Mouse (Mus musculus) left cerebral cortex, adult 18-20 months (tissue): ENCODE results near the gene Far2. TPM values are rescaled to one million over a fixed set of nuclear protein-coding genes. Genes with fewer than 3 reads are reported as not detected.
A peak's percentile ranks its signal among the peaks of the same experiment; 100 is the strongest.
"Not testable (repeated sequence)": the region's sequence is repeated elsewhere in the genome, so short reads cannot be mapped to it uniquely, and the experiment has no call there.

Source experiments
- DNase-seq, 2 experiments: peaks; one replicate each; pipeline ENCODE4 v3.0.0; 2021 to 2022; ENCODE audit warnings: low spot score in 2 of 2, mixed read lengths in 1 of 2
- total RNA-seq, 2 experiments: library from RNA; stranded (reverse); gene quantifications; 2 replicates each; pipeline ENCODE4 v1.2.3; 2021

The Far2 gene
- total RNA-seq, 2 experiments from 2014 or later, result 19.4 to 20.1 TPM

DNA sequence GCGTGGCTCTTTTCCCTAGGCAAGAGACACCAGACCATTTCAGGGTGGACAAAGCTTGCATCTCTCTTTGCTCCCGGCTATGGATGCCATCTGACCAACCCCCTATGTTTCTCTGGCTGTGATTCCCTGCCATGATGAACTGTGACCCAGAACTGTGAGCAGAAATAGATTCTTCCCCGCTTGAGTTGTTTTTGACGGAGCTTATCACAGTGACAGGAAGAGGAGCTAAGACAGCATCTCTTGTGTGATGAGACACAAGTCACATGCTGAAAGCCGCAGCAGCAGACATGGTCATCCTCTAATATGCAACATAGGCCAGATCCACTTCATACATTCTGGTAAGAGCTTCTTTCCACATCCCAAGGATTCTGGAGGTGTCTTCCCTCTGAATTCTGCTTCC is 69.3 kb downstream of the Far2 start:
- no peak for DNase-seq

DNA sequence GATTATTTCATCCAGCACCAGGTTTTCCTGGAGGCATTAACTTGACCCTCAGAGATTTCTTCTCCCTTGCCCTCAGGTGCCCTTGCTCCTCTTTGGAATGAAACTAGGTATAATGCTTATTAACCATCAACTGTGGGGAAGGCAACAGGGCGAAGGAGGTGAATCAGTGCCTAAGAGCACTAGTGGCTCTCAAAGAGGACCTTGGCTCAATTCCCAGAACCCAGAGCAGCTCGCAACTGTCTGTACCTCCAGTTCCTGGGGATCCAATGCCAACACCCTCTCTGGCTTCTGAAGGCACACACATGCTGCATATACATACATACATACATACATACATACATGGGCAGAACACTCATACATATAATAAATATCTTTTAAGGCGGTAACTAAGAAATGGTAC is 69.8 kb downstream of the Far2 start:
- DNase-seq, result no peak

DNA sequence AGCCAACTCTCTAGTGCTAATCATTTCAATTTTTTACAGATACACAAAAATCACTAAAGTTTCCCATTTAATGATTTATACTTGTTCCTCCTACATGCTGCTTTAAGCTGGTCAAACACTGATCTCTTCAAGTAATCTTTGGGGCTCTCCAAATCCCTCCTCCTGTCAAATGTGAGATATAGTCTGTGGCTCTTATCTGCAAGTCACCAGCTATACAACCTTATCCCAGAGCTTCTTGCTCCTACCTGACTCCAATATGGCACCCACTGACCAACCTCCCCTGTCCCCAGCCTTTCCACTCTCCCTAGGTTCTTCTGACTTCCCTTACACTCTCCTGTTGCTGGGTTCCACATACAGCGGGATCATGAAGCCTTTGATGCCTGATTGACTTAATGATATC is 70.6 kb downstream of the Far2 start:
- no peak for DNase-seq

DNA sequence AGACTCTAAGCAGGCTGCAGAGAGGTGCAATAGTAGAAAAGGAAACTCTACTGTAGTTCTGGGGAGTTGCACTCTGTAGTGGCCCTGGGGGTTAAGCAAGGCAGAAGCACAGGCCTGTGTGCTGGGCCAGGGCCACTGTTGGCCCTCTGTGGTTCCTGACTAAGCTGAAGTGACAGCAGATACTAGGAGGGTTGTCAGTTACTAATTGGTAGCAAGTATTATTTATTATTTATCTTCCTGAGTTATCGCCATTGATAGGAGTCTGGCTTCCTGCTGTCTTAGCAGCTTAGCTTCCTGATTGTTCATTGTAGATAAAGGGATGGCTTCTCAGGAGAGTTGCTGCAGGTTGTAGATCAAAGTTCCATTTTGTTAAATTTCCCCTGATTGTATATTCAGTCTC is 73.6 kb downstream of the Far2 start:
- DNase-seq, result no peak

DNA sequence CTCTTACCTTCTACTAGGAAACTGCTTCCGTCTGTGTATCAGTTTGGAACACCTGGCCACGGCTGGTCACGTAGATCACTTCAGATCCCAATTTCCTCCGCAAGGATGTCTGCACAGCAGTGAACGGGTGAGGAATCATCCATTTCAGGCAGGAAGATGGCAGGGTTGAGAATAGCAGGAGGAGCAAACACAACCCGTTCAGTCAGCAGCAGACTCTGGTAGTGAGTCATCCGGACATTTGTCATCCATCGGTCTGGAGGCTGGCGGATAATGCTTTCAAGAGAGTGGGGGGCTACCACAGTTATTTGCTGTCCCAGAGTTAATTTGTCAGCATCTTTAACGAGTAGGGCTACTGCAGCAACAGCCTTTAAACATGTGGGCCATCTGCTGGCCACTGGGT is 79.8 kb downstream of the Far2 start:
- peak; percentile 16 to 28 for DNase-seq

- DNase-seq, result no peak
These were observed 85.3 kb downstream of the Far2 start for GRCm38 (mm10) chr6:148132314-148132713.

- DNase-seq, result no peak
These were observed 86.5 kb downstream of the Far2 start for GRCm38 (mm10) chr6:148133536-148133935.

DNA sequence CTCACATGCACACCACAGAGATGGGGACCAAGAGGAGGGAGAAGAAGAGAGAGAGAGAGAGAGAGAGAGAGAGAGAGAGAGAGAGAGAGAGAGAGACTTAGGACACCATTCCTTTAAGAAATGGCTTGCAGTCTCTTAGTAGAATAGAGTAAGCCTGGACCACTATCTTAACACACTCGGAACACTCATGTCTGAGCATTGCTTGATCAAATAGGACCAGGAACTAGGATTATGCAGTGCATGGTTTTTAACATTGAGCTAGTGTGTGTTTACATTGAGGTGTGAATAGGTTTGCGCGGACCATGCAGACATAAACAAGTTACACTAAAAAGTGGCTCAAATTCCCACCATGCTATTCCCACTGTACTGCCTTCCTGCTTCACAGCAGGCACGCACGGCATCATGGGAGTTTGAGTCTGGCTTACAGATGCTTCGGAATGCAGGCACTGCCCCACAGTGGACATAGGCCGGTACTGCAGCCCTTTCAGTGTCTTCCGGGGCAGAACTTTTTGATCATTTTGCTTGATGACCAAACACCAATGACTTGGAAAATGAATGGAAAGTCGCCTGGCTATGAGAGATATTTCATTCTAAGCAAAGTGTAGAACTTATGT is 88.8 kb downstream of the Far2 start:
- DNase-seq, result peak; percentile 88 to 92

DNA sequence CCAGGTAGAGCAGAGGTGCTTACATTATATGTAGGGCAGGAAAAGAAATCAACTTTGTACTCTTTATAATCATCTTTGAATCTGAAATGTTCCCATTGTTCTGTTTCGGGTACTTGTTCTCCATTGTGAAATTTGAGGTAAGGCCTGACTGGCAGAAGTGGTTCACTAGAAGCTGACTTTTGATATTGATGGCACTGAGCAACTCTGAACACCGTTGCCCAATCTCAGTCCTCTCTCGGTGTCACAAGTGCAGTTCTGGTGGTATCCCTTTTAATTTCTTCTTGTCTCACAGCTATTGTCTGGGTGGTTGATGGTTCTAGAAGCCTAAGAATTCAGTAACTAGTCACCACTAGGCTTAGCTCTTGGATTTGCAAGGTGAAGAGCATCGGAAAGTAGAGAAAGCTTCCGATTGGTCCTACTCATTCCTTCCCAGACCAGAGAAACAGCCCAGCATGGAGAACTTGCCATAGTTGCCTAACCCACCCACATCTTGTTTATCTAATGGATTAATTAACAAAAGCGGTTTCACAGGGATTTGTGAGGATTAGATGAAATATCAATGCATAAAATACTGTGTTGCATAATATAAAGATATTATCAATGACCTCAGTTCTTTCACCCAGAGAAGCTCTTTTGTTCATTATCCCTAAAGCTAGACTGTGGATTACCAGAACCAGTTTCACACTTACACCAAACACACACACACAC is 92.4 kb downstream of the Far2 start:
- DNase-seq, result no peak

- no peak for DNase-seq
These were observed 94.8 kb downstream of the Far2 start for GRCm38 (mm10) chr6:148141874-148142273.

DNA sequence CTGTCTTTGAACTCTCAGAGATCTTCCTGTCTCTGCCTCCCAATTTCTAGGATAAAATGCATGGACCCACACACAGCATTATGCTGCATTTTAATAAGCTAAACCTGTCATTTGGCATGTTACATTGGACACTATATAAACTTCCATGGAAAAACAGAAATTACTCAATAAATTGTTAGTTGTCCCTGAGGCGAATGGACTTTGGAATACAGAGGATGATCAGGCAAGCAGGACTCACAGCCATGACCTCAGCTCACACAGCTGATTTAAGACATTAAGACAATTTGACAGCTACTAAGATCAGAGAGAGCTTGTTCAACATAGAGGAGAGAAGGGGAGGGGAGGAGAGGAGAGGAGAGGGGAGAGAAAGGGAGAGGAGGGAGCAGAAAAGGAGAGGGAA is 95.4 kb downstream of the Far2 start:
- no peak for DNase-seq

GRCm38 (mm10) chr6:148152305-148152704 is 105.2 kb downstream of the Far2 start:
- DNase-seq, result not testable (repeated sequence)

GRCm38 (mm10) chr6:148172904-148173303 is 125.8 kb downstream of the Far2 start:
- DNase-seq, result no peak

DNA sequence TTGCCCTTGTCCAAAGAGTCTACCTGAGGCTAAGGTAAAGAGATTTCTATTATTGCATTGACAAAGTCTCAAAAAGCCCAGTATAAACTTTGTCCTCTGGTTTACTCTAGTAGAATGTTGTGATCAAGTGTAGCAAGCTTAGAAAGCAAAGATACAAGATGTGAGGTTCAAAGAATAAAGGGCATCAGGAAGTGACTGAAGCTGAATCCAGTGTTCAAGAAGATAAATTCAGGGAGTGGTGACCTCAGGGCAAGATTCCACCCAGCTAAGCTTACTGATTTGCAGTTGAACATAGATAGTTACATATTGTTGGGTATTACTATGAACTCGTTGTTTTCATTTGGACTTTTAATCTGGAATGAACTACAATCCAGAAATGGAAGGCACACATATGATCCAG is 138.6 kb downstream of the Far2 start:
- DNase-seq, result no peak

DNA sequence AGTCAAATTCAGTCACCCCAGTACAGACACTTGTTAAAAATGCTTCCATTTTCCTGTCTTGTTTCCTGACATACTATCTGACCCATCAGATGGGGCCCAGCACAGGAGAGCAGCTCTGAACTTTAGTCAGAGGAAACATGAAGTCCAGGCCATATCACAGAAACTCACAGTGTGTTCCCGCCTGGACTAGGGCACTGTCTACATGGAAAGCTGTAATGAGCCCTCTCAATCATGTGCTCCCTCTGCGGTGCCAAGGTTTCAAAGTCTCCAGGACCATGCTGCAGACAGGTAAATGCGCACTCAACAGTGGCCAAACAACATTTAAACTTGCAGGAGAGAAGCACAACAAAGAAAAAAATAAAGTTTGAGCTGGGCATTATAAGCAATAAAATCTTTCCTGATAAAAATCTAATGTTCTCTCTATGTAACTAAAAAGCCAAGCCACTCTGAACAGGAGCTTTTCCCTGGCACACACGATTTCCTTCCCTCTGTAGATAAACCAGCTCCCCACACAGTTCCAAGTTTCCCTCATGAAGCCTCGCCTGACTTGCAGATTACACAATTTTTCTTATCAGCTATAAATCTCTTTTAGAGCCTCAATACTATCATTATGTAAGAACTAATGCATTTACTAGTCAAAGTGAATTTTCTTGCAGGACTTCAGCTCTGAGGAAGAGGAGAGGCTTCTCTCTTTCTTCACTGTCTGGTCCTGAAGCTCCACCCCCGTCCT is 147.1 kb downstream of the Far2 start:
- no peak for DNase-seq

GRCm38 (mm10) chr6:148199177-148199576 is 152.1 kb downstream of the Far2 start:
- DNase-seq, result no peak

- DNase-seq, result no peak
These were observed 152.7 kb downstream of the Far2 start for GRCm38 (mm10) chr6:148199729-148200128.

GRCm38 (mm10) chr6:148205134-148205533 is 158.1 kb downstream of the Far2 start:
- DNase-seq, result no peak

DNA sequence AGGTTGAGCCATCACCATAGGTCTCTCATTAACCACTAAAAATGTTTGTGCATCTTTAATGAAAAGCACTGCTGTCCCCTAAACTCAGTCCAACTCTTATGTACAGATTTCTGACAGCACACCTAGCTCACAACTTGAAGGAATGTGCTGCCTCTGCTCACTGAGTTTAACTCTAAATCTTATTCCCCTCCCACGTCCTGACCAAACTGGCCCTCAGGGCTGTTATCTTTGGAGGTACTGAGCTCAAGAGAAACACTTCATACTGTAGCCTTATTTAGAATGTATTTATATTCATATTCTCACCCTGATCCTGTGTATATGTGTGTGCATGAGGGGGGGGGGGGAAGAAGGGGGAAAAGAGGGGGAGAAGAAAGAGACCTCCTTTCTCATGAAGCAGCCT is 160.5 kb downstream of the Far2 start:
- no peak for DNase-seq

GRCm38 (mm10) chr6:148211391-148211876 is 164.4 kb downstream of the Far2 start:
- no peak for DNase-seq

- DNase-seq, result peak; percentile 97 to 98
These were observed 165.0 kb downstream of the Far2 start, which contains the start of gene Ergic2 for GRCm38 (mm10) chr6:148211897-148212680. Gene Ergic2 (minus strand): TSS chr6:148212374.
